Mouse (Mus musculus): ENCODE results near the gene Large1. TPM values are rescaled to one million over a fixed set of nuclear protein-coding genes. Genes with fewer than 3 reads are reported as not detected.
A peak's percentile ranks its signal among the peaks of the same experiment; 100 is the strongest.
"Not testable (repeated sequence)": the region's sequence is repeated elsewhere in the genome, so short reads cannot be mapped to it uniquely, and the experiment has no call there.

Gene Large1
- total RNA-seq, 2 experiments from 2014 or later = 17.7 to 19.0 TPM

DNA sequence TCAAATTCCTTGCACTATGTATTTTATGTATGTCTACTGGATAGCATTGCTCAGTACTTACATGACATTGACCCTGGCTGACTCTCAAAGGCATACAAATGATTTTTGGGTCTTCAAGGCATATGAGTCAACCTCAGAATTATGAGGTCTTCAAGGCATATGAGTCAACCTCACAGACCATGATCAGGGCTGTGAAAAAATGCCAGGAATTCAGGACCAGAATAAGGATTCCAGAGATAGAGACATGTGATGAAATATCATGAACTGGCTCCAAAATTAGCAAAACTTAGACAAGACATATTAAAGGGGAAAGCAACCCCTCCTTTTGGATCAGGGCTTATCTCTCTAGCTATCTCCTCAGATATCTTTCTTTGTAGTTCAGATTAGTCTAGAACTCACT, 43.3 kb downstream of the Large1 start:
- no peak for DNase-seq
- intact Hi-C loops (cut with DNase I; ENCODE audit: low total_unique reads) = no loop called here

DNA sequence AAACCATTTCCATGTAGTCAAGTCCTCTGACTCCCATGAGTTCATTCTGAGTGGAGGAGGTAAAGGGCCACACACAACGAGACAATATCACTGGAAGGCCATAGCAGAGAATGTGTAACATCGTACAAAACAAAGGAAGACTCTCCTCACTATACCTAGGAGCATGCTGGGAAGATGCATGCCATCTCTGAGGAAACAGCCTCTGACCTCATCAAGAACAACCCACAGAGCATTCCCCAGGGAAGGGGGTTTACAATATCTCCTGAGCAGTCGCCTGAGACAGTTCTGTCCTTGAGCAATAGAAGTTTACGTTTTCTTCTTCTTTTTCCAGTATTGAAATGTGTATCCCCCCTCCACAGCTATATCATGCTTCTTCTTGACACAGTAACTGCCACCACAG, 49.4 kb downstream of the Large1 start:
- no peak for DNase-seq
- intact Hi-C loops (cut with DNase I; ENCODE audit: low total_unique reads) = no loop called here

DNA sequence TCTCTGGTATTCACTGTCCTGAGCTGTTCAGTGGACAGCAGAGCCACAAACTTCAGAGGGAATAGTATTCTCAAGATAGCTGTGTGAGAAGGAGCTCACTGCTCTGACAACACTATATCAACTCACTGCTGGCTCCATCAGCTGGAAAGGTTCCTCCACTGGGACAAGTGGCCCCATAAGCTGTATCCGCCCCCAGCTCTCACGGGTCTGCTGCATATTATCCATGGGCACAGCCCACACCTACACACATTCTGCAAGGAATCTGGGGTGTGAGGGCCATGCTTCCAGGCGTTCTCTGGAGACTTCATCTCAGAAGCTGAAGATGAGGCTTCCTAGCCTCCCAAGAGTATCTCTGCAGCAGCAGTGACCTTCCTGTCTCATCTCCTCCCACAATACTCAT, 50.4 kb downstream of the Large1 start:
- DNase-seq = no peak
- intact Hi-C loops (cut with DNase I; ENCODE audit: low total_unique reads) = no loop called here

DNA sequence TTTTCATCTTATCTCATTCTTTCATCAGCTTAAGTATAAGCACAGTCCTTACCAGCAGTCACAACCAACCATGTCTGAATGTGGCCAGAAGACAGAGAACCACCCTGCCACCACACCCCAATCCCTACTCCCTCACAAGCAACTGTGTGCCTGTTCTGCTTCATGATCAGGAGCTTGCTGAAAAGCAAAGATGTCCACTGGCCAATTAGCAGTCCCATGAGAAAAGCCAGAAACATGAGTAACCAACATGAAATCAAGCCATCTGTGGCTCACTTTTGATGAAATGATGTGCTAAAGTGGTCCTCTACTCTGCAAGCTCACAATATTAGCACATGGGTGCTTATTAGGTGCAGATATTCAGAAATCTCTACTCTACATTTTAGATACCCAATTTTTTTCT, 57.8 kb downstream of the Large1 start:
- DNase-seq = no peak
- intact Hi-C loops (cut with DNase I; ENCODE audit: low total_unique reads) = no loop called here

DNA sequence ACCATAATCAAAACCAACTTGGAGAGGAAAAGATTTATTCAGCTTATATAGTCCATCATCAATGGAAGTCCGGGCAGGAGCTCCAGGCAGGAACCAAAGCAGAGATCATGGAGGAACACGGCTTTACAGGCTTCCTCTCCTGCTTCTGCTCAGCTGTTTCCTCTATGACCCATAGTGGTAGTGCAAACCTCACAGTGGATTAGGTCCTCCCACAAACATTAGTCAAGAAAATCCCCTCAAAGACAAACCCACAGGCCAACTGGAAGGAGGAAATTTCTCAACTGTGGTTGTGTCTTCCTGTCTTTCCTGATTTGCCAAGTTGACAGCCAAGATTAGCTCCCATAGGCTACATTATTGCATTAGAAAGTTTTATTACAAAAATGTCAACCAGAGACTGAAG, 59.7 kb downstream of the Large1 start:
- DNase-seq = no peak
- intact Hi-C loops (cut with DNase I; ENCODE audit: low total_unique reads) = no loop called here

DNA sequence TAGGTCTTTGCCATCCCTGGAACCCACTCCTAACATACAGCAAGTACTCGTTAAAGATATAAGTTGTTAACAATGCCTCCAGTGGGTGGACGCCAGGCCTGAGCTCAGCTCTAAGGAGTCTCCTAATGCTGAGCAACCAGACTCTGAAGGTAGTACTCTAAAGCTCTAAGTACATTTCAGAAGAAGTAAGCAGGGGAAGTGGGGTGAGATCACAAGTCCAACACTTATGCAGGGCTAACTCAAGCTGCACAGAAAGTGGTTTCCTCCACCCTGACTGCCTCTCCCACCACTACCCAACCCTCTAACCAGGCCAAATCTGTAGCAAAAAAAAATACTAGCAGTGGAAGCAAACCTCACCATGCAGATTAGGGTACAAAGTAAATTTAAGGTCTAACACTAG, 61.7 kb downstream of the Large1 start:
- intact Hi-C loops (cut with DNase I; ENCODE audit: low total_unique reads) = no loop called here
- DNase-seq = no peak

DNA sequence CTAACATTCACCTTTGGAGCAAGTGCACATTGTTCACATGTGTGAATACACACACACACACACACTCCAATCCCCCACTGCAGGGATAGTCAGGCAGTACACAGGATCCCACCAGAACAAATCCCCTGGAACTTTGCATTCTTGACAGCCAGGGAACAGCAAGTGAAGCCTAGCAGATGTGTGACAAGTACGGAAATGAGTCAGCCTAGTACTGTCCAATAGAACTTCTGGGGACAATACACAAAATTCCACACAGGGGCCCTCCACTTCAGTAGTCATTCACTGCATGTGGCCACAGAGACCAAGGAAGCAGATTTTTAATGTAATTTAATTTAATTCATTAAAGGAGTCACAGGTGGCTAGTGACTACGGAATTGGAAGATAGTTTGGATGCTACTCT, 62.7 kb downstream of the Large1 start:
- intact Hi-C loops (cut with DNase I; ENCODE audit: low total_unique reads) = no loop called here
- no peak for DNase-seq

DNA sequence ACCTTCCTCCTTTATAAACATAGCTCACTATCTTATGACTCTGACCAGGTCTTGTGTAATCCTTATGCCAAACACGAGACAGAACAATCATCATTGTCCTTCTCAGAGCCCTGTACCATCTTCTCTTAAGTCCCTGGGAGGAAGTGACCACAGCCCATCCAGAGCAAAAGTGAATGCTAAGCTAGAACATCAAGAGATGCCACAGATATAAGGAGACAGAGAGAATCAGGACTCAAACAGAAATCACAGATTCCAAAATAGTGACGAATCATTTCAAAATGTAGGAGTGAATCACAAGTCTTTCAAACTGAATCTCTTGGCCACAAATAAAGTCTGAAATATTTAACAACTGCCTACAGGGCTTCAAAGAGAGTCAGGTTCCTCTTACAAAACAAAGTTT, 63.5 kb downstream of the Large1 start:
- no peak for DNase-seq
- intact Hi-C loops (cut with DNase I; ENCODE audit: low total_unique reads) = no loop called here

DNA sequence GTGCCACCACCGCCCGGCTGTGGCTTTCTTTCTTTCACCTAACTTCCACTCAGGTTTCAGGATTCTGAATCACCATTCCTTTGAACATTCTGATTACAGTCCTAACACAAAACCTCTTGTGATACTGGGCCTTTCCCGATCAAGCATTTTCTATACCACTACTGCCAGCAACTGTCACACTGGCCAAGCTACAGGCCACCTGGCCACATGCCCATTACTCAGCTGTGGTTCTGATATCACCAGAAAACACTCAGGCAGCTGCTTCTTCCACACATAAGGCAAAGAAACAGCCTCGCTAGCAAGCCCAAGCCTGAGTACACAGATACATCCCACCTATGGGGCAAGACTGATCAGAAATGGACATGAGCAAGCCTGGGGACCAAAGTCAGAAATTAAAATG, 71.3 kb downstream of the Large1 start:
- intact Hi-C loops (cut with DNase I; ENCODE audit: low total_unique reads) = no loop called here
- DNase-seq = no peak

DNA sequence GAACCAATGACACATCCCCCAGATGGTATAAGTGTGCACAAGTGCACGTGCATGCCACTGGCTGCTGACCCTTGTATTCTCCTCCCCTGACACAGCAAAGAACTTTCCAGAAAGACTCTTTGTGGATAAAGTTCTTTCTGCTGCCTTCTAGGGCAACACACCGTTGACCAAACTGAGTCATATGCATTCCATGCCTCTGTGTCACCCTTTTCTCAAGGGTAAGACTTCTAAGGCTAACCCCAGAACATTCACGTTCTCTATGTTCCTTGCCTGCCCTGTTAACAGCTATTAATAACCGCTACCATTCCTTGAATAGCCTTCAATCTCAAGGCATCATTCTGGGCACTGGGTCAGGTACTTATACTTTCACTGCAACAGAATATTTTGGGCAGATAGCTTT, 77.3 kb downstream of the Large1 start:
- intact Hi-C loops (cut with DNase I; ENCODE audit: low total_unique reads) = no loop called here
- DNase-seq = no peak

DNA sequence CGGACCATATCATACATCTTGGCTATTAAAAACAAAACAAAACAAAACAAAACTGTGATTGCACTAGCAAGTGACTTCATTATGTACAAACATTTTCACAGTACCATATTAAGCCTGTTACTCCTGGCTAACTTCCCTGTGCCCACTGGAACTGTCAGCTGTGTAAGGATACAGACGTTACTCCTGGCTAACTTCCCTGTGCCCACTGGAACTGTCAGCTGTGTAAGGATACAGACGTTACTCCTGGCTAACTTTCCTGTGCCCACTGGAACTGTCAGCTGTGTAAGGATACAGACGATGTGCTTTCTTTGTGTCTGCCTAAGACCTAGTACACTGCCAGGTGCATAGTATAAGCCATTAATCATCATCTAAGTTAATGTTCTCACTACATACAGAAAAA, 77.9 kb downstream of the Large1 start:
- intact Hi-C loops (cut with DNase I; ENCODE audit: low total_unique reads); DNase-seq: not testable (repeated sequence)

DNA sequence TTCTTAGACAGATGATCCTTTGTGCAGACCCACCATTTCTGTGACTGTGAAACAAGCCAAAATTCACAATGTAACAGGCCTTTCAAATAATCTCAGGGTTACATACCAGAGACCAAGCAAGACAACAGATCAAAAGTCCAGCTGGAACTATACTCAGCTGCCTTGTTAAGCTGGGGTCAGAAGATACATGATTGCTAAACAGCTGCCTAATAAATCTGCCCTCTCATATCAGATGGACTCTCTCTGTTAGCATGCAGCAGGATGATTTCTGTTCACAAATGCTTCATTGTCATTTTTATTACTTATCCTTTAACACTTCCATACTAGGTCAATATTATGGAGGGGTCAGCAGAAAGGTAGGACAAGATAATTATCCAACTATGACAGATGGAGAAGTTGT, 80.2 kb downstream of the Large1 start:
- DNase-seq = no peak
- intact Hi-C loops (cut with DNase I; ENCODE audit: low total_unique reads) = no loop called here

DNA sequence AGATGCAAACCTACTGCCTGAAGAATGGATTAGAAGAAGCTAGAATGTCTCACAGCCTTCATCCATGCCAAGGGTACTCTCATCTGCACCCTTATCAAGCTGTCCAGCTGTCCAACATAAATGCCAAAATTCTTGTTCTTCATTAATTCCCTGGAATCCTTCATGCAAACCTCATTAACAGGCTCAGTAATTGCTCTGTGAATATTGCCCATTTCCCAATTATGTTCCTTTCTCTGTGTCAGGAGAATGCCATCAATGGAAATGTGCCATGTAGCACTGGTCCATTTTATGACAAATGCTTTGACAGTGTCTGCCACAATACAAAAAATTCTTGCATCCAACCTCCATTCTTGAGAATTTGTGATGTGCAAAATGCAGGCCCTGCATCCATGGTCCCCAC, 82.3 kb downstream of the Large1 start:
- intact Hi-C loops (cut with DNase I; ENCODE audit: low total_unique reads) = no loop called here
- DNase-seq = no peak

DNA sequence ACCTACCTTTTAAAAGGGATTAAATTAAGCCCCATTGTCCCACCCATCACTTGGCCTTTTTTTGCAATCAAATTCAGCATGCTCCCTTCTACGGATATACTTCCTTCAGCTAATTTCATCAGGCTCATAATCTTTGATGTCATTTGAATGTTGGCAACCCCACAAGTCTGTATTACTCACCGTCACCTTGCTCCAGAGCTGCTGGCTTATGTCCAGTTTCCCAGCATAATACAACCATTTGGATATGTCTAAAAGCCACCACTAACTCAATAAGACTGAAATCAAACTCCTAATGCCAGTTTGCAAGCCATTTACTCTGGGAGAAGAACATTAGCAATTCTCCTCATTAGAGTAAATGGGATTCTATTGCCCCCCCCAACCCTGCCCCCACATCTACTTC, 95.4 kb downstream of the Large1 start:
- intact Hi-C loops (cut with DNase I; ENCODE audit: low total_unique reads) = no loop called here
- DNase-seq = no peak

DNA sequence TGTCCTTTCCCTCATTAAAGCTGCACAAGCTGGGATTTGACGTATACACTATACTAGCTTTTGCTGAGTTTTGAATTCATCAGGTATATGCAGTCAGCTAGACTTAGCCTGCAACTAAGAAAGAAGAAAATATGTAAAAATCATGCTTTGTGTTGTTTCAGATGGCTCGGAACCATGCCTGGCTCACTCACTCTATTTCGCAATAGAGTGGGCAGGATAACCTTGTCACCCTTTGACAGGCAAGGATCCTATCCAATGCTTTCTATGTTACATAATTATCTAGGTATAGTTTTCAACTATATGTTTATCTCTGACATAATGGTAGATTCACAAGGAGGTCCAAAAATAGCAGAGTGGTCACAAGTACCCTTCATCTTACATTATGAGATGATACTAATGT, 109.2 kb downstream of the Large1 start:
- intact Hi-C loops (cut with DNase I; ENCODE audit: low total_unique reads) = no loop called here
- no peak for DNase-seq

DNA sequence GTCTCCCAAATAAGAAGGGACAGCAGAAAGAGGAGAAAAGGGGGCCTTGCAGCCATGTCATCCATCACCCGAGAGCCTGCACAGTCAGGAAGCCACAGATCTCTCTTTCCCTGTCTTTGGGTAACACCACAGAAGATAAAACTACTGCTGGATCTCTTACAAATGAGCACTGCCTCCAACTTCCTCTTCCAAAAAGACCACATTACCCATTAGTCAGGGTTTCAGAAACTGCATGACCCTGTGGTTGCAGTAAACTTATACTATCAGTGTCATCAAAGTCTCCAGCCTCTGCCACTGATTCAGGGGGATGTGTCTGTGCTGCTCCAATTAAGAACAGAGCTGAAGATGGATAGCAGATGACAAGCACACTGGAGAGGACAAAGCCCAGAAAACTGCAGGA, 111.3 kb downstream of the Large1 start:
- no peak for DNase-seq
- intact Hi-C loops (cut with DNase I; ENCODE audit: low total_unique reads) = no loop called here

DNA sequence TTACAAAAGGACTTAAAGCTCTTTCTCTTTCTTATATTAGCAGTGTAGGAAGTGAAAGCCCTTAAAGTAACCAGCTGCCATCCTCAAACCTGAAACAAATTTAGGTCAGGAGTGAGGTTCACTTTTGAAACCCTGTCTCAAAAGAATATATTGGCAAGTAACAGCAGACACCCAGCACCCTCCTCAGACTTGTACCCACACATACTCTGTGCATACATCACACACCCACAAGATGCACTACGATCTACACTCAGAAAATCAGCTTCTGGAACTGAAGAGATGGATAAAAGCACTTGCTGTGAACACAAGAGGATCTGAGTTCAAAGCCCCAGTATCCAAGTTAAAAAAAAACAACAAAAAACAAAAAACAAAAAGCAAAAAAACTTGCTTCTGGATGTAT, 119.1 kb downstream of the Large1 start:
- no peak for DNase-seq
- intact Hi-C loops (cut with DNase I; ENCODE audit: low total_unique reads) = loop anchor here (10.0 kb wide), 1 partner anchor 121 kb away; the partner anchor contains the start of gene Large1

DNA sequence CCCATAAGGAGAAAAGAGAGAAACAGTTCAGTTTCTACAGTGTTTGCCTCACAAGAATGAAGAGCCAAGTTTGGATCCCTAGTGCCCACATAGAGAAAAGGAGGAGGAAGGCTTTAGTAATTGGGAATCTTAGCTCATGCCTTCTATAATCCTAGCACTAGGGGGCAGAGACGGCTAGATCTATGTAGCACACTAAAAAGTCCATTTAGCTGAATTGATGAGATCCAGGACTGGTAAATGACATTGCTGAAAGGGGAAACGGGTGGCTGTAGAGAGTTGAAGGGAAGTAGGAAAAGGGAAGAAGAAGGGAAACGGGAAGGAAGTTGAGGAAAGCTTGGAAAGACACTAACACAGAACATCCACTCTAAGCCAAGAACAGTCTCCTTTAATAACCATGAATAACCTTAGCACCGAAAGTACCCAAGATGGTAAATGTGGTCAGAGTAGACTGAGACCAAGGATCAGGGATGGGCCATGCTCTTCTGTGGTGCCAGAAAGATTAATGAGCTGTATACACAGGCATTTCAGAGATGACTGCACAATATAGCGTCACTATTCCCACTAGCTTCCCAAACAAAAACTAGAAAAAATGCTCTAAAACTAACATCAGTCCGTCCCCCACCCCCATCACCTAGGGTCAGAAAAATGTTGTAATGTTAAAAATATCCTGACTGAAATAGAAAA, 119.8 kb downstream of the Large1 start:
- no peak for DNase-seq
- intact Hi-C loops (cut with DNase I; ENCODE audit: low total_unique reads) = loop anchor here (10.0 kb wide), 1 partner anchor 121 kb away; the partner anchor contains the start of gene Large1

DNA sequence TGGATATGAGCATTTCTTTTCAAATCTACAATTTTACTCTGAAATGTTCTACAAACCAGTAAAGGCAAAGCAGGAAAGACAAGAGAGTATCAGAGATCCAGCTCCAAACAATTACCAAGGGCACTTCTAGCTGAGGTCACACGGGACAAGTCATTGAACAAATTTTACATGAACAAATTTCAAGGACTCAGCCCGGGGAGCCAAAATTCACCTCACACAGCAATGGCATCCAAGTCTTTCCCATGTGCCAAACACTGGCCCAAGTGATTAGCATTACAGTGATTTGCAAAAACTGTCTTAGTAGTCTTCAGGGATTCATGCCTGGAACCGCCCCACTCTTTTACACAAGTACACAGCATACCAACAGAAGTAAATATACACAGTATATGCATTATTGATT, 126.5 kb downstream of the Large1 start:
- intact Hi-C loops (cut with DNase I; ENCODE audit: low total_unique reads) = no loop called here
- peak; percentile 9 for DNase-seq

DNA sequence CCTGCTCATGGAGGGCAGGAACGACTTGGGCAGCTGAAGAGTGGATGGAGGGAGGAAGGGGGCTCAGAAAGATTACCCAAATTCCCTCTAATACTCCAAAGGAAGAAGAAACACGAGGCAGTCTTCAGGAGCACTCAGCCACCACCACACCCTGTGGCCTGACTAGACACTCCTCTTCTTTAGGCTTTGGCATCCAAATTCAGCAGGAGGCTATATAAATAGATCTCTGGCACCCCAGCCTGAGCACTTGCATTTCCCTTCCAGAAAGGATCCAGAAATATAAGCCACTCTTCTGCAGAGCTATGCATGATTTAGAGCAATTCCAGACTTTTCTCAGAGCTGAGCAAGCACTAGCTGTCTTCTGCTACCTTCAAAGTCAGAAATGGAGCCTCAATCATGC, 127.7 kb downstream of the Large1 start:
- no peak for DNase-seq

DNA sequence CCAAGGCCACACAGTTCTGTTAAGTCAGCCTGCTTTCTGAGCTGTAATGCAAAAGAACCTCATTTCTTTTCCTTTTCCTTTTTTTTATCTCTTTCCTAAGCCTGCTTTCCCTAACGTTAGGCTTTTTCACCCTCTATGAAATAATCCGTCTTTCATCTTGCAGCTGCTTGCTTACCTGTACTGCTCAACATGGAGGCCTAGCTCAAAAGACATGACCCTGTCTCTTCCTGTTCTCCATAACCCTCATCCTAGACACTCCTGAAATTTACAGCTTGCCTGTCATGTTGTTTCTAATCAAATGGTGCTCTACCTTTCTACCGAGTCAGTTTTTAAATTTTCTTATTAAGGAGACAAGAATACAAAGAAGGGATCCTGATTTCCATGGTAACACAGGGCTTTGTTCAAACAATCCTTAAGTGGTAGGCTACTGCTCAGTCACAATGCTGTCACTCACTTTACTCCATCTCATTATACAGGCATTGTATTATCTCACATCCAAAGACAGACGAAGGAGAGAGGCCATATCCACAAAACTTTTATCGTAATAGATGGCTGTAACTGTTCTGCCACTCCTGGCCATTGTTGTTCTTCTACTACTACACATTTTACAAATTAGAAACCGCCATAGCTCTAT, 134.0 kb downstream of the Large1 start:
- DNase-seq = no peak
- intact Hi-C loops (cut with DNase I; ENCODE audit: low total_unique reads) = no loop called here

More for the DNA sequence above, 127.7 kb downstream of the Large1 start:
- intact Hi-C loops (cut with DNase I; ENCODE audit: low total_unique reads) = no loop called here

DNA sequence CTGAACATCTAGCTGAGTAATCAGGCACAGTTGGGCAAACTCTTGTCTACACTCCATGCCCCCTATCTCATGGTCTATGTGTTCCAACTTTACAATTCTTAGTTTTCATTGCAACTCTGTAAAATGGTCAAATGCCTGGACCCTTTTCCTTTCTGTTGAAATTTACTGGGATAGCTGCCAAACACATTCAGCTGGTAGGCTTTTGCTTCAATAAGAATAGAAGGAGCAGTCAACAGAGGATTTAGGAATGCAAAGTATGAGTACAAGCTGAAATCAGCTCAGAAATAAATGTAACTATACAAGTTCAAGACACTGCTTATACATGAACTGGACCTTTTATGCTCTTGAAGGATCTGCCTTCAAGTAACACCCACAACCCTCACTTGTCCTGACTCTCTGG, 146.5 kb downstream of the Large1 start:
- intact Hi-C loops (cut with DNase I; ENCODE audit: low total_unique reads) = no loop called here
- DNase-seq = no peak

Measured in gastrocnemius, postnatal 14 days (tissue).